Mouse (Mus musculus) liver, embryonic 14.5 days (tissue): ENCODE data around the gene Samd7.

Experiments
- CTCF ChIP-seq: IDR thresholded peaks from 2 replicates; pipeline ENCODE4 v1.5.1; 2016; ENCODE audit warnings: antibody characterized with exemption, low read depth, control low read depth
- EP300 ChIP-seq: IDR thresholded peaks from 2 replicates; pipeline ENCODE4 v1.6.1; 2016; ENCODE audit warnings: antibody characterized with exemption, low read depth

GRCm38 (mm10) chr3:30772631-30773030 lies 26.5 kb downstream of the Samd7 start:
- TF ChIP-seq EP300 (no peak), CTCF (no peak)
